Mouse (Mus musculus) urinary bladder, postnatal 14 days (tissue): ENCODE measurements around the gene Sh3bgrl.
"Not testable (repeated sequence)": the region's sequence is repeated elsewhere in the genome, so short reads cannot be mapped to it uniquely, and the experiment has no call there.

Source experiments
- DNase-seq: peaks from one replicate; pipeline ENCODE4 v3.0.0; 2021; ENCODE audit warnings: low spot score

The Sh3bgrl gene

GRCm38 (mm10) chrX:109095245-109096242, at the start of gene Sh3bgrl:
Gene Sh3bgrl (plus strand): TSS chrX:109095365.
- DNase-seq, result peak; percentile 76

DNA sequence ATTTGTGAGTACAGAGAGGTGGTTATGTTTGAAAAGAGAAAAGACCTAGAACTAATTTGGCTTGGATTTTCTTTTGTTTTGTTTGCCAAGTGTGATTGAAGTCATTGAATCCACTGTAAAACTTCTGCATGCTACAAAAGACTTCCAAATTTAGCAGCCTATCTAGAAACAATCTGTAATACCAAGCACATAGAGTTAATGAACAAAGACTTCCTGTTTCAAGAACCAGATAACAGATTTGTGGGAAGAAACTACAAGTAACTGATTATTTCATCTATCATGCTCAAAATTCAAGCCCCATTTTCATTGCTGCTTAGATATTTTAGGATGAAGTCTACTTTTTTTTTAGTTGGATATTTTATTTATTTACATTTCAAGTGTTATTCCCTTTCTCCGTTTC, 47.4 kb upstream of the Sh3bgrl start:
- no peak for DNase-seq

- DNase-seq, result no peak
Observed at GRCm38 (mm10) chrX:109071719-109072118, 23.4 kb upstream of the Sh3bgrl start.

GRCm38 (mm10) chrX:109075716-109076115, 19.4 kb upstream of the Sh3bgrl start:
- no peak for DNase-seq

- DNase-seq, result peak; percentile 6
Observed at GRCm38 (mm10) chrX:109076355-109076754, 18.8 kb upstream of the Sh3bgrl start.

GRCm38 (mm10) chrX:109079354-109079753, 15.8 kb upstream of the Sh3bgrl start:
- DNase-seq, result not testable (repeated sequence)

DNA sequence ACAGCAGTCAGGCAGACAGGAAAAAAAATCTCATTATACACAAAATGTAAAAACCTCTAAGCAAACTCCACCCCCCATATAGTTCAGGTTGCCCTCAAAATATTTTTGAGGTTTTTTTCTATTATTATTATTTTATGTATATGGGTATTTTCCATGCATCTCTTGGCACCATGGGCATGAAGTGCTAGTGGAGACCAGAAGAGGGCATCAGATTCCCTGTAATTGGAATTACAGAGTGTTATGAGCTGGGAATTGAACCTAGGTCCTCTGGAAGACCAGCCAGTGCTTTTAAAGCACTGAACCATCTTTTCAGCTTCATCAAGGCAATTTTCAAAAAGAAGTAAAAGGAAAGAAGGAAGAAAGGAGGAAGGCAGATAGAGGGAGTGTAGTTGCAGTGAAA, 8.1 kb upstream of the Sh3bgrl start:
- no peak for DNase-seq

GRCm38 (mm10) chrX:109094800-109095199, 365 bp upstream of the Sh3bgrl start:
- DNase-seq, result no peak

GRCm38 (mm10) chrX:109098511-109098910, 3.3 kb downstream of the Sh3bgrl start:
- no peak for DNase-seq

GRCm38 (mm10) chrX:109100441-109100840, 5.3 kb downstream of the Sh3bgrl start:
- no peak for DNase-seq

- DNase-seq, result no peak
Observed at GRCm38 (mm10) chrX:109108117-109108805, 13.1 kb downstream of the Sh3bgrl start.

DNA sequence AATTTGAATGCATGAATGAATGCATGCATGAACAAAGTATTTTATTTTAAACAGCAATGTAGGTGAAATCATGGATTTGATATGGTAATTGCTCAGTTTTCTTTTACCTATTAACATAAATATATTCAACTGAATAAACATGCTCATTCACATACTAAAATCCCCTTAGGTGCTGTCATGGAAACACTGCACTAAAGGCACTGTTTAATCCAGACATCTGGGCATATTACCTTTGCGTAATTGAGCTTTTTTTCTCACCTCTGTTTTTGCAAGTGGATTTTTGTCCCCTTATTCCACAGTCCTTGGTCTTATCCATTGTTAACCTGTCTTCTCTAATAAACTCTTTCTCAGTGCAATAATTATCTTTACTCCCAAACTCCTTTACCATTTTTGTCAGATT, 17.7 kb downstream of the Sh3bgrl start:
- no peak for DNase-seq

- no peak for DNase-seq
Observed at GRCm38 (mm10) chrX:109113401-109114280, 18.5 kb downstream of the Sh3bgrl start.

DNA sequence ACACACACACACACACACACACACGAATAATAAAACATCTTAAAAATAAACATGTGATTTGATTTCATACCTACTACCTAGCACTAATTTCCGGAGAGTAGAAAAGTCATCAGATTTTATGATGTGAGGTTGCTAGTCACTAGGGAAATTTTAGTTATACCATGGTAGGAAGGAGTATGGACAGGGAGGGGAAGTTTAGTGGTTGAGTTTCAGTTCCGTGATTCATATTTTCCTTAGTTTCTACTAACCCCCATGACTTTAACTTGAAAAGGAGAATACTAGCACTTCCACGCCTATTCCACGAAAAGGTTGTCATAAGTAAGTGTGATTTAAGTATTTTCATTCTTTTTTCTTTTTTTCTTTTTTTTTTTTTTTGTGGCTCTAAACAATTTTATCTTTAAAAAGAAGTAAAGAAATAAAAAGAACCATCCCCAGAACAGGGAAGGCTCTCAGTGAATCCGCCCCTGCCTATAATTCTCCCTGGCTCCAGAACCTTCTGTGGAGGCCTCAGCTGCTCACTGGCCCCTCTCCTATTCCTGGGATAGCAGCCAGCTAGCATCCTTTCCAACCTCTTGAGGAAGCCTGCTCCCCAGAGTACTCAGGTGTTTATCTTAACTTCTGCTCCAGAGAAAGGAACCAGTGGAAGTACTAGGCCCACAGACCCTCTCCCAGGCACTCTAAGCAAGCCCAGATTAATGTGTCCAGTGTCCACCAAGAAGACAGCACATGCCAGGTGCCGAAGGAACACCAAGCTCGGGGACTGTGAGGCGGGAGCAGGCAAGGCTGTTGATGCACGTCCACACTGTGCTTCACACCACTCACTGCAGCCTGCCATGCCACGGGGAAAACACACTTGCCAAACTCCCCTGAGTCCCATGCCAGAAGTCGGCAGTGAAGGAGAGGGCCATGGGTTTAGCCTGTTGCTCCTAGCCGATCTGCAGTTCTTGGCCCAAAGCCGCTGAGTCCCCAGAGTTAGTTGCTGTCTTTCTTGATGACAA, 25.0 kb downstream of the Sh3bgrl start:
- DNase-seq, result no peak

DNA sequence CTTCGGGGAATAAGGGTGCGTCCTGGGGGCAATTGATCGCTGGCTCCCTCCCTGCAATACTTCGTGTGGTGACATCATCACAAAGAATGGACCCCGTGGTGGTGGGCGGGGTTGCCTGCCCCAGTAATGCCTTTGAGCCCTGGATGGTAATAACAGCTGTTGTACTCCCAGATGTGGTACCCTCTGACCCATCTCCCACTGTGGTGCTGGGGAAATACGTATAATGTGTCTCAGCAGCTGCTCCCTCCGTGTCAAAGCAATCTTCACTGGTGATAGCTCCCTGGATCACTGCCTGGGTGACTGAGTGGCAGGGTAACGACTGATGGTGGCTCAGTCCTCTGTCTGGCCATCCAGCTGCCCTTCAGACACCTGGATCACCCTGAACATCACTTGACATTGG, 26.0 kb downstream of the Sh3bgrl start:
- DNase-seq, result no peak

DNA sequence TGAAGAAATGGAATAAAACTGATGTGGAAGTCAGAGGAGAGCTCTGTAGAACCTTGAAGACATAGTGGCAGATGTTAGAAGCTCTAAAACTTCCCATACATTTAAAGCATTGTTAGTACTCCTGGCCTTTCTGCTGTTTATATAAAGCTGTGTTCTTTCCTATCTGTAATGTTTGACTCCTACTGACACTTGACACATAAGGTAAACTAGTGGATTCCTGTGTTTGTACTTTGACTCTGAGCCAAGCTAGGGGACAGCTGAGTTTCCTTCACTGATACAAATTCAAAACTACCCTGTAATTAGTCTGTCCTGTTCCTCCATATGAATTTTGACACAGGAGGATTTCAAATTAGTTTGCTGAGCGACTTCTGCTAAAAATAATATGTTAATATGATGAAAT, 27.5 kb downstream of the Sh3bgrl start:
- DNase-seq, result no peak

GRCm38 (mm10) chrX:109123762-109124161, 28.6 kb downstream of the Sh3bgrl start:
- no peak for DNase-seq

DNA sequence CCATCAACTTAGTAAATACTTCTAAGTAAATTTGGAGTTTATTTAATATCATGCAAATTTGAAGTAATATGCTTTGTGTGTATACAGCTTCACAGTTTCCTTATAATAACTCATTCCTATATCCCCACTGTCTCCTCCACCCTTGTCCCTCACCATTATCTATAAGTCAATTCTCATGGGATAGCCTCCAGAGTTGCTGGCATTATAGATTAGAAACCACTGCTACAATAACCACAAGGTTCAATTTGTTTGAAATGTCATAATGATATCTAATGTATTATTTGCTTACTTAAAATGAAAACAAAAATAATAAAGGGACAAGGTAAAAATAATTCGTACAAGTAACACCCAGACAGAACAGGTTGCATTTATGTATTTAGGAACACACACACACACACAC, 31.7 kb downstream of the Sh3bgrl start:
- DNase-seq, result no peak

DNA sequence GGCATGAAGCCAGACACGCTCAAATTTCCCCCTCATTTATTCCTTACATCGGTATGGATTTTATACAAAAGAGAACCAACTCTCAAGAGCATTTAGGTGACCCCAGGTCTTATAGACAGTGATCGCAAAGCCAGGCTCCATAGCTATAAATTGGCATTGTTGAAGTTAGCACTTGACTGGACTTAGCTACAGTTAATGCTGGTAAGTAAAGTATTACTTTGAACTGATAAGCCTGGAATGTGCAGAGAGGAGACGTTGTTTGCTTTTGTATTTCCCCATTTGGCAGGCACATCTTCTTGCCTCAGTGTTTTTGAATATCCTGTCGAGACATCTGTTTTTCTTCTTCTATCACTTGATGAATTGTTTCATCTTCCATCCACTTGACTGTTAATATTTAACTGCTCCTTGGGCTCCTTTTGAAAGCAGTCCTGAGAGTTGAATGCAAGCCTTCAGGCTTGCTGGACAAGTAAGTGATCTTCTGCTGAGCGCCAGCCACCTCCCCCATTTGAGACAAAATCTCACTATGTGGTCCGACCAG, 32.5 kb downstream of the Sh3bgrl start:
- peak; percentile 7 for DNase-seq

GRCm38 (mm10) chrX:109130066-109130465, 34.9 kb downstream of the Sh3bgrl start:
- no peak for DNase-seq

GRCm38 (mm10) chrX:109131834-109132233, 36.7 kb downstream of the Sh3bgrl start:
- DNase-seq, result no peak
